Mouse (Mus musculus) thymus, adult 2 months (tissue): ENCODE results near the gene Ccser1. TPM values are rescaled to one million over a fixed set of nuclear protein-coding genes. Genes with fewer than 3 reads are reported as not detected.
A peak's percentile ranks its signal among the peaks of the same experiment; 100 is the strongest.

Experiments
- DNase-seq: peaks from one replicate; pipeline ENCODE4 v3.0.0; 2021
- H3K27ac ChIP-seq: fragments of 200-500 bp; 2 replicates; pipeline ENCODE4 v1.5.1; 2012; ENCODE audit warnings: low read length, control low read depth; ENCODE audit not compliant: control insufficient read depth, insufficient read depth
- H3K27me3 ChIP-seq: fragments of 200-500 bp; 2 replicates; pipeline ENCODE4 v1.6.1; 2012; ENCODE audit warnings: mild to moderate bottlenecking, low read length, moderate library complexity, mixed read lengths; ENCODE audit not compliant: control insufficient read depth, insufficient read depth
- H3K36me3 ChIP-seq: fragments of 200-500 bp; 2 replicates; pipeline ENCODE4 v1.6.1; 2012; ENCODE audit warnings: mild to moderate bottlenecking, low read length, moderate library complexity; ENCODE audit not compliant: control insufficient read depth, insufficient read depth
- H3K4me1 ChIP-seq: fragments of 200-500 bp; replicated peaks from 2 replicates; pipeline ENCODE4 v1.6.1; 2012; ENCODE audit warnings: low read length; ENCODE audit not compliant: control insufficient read depth, insufficient read depth
- H3K4me3 ChIP-seq: fragments of 200-500 bp; 2 replicates; pipeline ENCODE4 v1.5.1; 2012; ENCODE audit warnings: mild to moderate bottlenecking, low read length, control low read depth, moderate library complexity; ENCODE audit not compliant: control insufficient read depth, insufficient read depth
- CTCF ChIP-seq: fragments of 200-500 bp; IDR thresholded peaks from 2 replicates; pipeline ENCODE4 v1.5.1; 2012; ENCODE audit warnings: mild to moderate bottlenecking, control low read depth, low read length, moderate library complexity, borderline replicate concordance; ENCODE audit not compliant: control insufficient read depth, poor library complexity, insufficient read depth; ENCODE audit errors: extremely low read depth
- POLR2A ChIP-seq: fragments of 200-500 bp; IDR thresholded peaks from 2 replicates; pipeline ENCODE4 v1.6.1; 2012; ENCODE audit warnings: mild to moderate bottlenecking, low read length, control low read depth, moderate library complexity; ENCODE audit not compliant: control insufficient read depth, poor library complexity, insufficient read depth; ENCODE audit errors: extremely low read depth
- WGBS: fragments of 180-500 bp; shearing (Covaris S2); methylation state at CpG from one replicate; pipeline ENCODE4 v1.1.7; 2018; 5-methylcytosine and 5-hydroxymethylcytosine counted together
- polyA plus RNA-seq: library from polyadenylated mRNA; depleted of rRNA; stranded (reverse); fragments of >200 nt; gene quantifications from 2 replicates; pipeline ENCODE4 v1.2.3, GENCODE M21; 2012; rRNA removed

Gene Ccser1
- 0.99 and 1.6 TPM in 2 replicates for polyA plus RNA-seq

GRCm38 (mm10) chr6:61179949-61180755 is at the start of gene Ccser1:
Gene Ccser1, plus strand, starts transcription at chr6:61180324.
- Histone ChIP-seq H3K27me3 (peaks cover 2% of the 10 kb centered on the region; the same call in 1 of the 2 replicates), H3K4me1 (peaks cover 8% of the 10 kb centered on the region; the same call in 1 of the 2 replicates), H3K4me3 (peak within 1 kb of the TSS; percentile 61), H3K27ac (no peak within 1 kb of the TSS), H3K36me3 (no peaks in the 10 kb centered on the region)
- WGBS, result 3% methylated on average over 105 of the region's 105 CpGs
- DNase-seq, result peak; percentile 50
- TF ChIP-seq CTCF, result no peak
- TF ChIP-seq POLR2A, result no peak

- H3K4me1 ChIP-seq, result no peaks in the 10 kb centered on the region
- H3K4me3 ChIP-seq, result no peak overlapping the region
- H3K36me3 ChIP-seq, result no peaks in the 10 kb centered on the region
- TF ChIP-seq POLR2A, result no peak
- no peak overlapping the region for H3K27ac ChIP-seq
- WGBS, result 96% methylated on average over 2 of the region's 2 CpGs
- DNase-seq, result no peak
- H3K27me3 ChIP-seq, result no peaks in the 10 kb centered on the region
These were observed 43.7 kb upstream of the Ccser1 start for GRCm38 (mm10) chr6:61136436-61136835.

- H3K36me3 ChIP-seq, result no peaks in the 10 kb centered on the region
- H3K4me1 ChIP-seq, result no peaks in the 10 kb centered on the region
- TF ChIP-seq CTCF (no peak), POLR2A (no peak)
- no peak overlapping the region for H3K4me3 ChIP-seq
- WGBS, result 56% methylated on average over 1 of the region's 1 CpGs
- DNase-seq, result no peak
- no peaks in the 10 kb centered on the region for H3K27me3 ChIP-seq
- no peak overlapping the region for H3K27ac ChIP-seq
These were observed 37.1 kb upstream of the Ccser1 start for GRCm38 (mm10) chr6:61143031-61143430.

GRCm38 (mm10) chr6:61152924-61153323 is 27.2 kb upstream of the Ccser1 start:
- Histone ChIP-seq H3K27ac (no peak overlapping the region), H3K4me1 (no peaks in the 10 kb centered on the region), H3K36me3 (no peaks in the 10 kb centered on the region), H3K4me3 (no peak overlapping the region), H3K27me3 (no peaks in the 10 kb centered on the region)
- no peak for DNase-seq
- TF ChIP-seq CTCF (no peak), POLR2A (no peak)
- WGBS, result 90% methylated on average over 3 of the region's 3 CpGs

GRCm38 (mm10) chr6:61154654-61155053 is 25.5 kb upstream of the Ccser1 start:
- no peak for DNase-seq
- Histone ChIP-seq H3K27me3 (no peaks in the 10 kb centered on the region), H3K27ac (no peak overlapping the region), H3K4me3 (no peak overlapping the region), H3K36me3 (no peaks in the 10 kb centered on the region), H3K4me1 (no peaks in the 10 kb centered on the region)
- WGBS, result 84% methylated on average over 6 of the region's 6 CpGs
- TF ChIP-seq POLR2A (no peak), CTCF (no peak)

- Histone ChIP-seq H3K4me3 (no peak overlapping the region), H3K27me3 (no peaks in the 10 kb centered on the region), H3K27ac (no peak overlapping the region), H3K36me3 (no peaks in the 10 kb centered on the region), H3K4me1 (no peaks in the 10 kb centered on the region)
- 91% methylated on average over 8 of the region's 8 CpGs for WGBS
- DNase-seq, result no peak
- TF ChIP-seq POLR2A (no peak), CTCF (no peak)
These were observed 25.0 kb upstream of the Ccser1 start for GRCm38 (mm10) chr6:61155059-61155629.

- DNase-seq, result no peak
- no peak overlapping the region for H3K4me3 ChIP-seq
- H3K4me1 ChIP-seq, result no peaks in the 10 kb centered on the region
- no peak overlapping the region for H3K27ac ChIP-seq
- no peaks in the 10 kb centered on the region for H3K27me3 ChIP-seq
- no peaks in the 10 kb centered on the region for H3K36me3 ChIP-seq
- no peak for TF ChIP-seq POLR2A
- no peak for TF ChIP-seq CTCF
These were observed 24.4 kb upstream of the Ccser1 start for GRCm38 (mm10) chr6:61155718-61156117.
